Mouse (Mus musculus) kidney, postnatal 14 days (tissue): ENCODE results near the gene Bcl2a1a.
"Not testable (repeated sequence)": the region's sequence is repeated elsewhere in the genome, so short reads cannot be mapped to it uniquely, and the experiment has no call there.

Experiments used
- DNase-seq: peaks from one replicate; pipeline ENCODE4 v3.0.0; 2022; ENCODE audit warnings: mixed read lengths

Bcl2a1a gene

GRCm38 (mm10) chr9:88956670-88957153 is at the start of gene Bcl2a1a:
Gene Bcl2a1a (plus strand): TSS chr9:88956900.
- not testable (repeated sequence) for DNase-seq

GRCm38 (mm10) chr9:88916576-88916975 is 40.1 kb upstream of the Bcl2a1a start:
- not testable (repeated sequence) for DNase-seq

DNA sequence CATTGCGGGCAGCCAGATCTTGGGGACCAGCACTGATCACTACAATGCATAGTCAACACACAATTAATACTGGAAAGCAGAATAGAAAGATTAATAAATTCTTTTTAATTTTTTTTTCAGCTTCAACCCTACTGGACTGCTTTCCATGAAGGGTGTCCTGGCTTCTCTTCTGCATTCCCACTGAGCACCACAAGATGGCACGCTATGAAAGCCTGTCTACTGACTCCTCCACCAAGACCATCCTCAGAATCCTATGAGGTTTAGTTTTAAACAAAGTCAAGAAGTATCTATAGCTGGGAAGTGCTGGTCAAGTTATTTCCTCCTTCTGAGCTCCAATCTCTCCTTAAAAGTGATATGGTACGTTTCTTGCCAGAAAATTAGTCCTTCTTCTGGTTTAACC is 18.4 kb upstream of the Bcl2a1a start:
- DNase-seq, result not testable (repeated sequence)

DNA sequence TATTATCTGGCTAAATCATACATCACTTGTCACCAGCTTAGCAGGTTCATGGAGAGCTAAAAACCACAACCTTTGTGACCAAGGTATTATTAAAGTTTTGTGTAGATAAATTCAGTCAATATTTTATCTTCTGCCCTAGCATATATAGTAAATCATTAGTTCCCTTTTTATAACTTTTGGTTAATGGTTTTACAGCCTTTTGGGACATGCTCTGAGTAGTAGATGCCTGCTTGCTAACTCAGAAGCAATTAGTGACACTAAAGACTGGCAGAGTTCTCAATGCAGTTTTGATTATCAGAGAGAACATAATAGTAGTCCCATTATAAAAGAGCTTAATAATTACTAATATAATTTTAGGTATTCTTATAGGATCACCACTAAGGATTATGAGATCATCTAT is 5.2 kb upstream of the Bcl2a1a start:
- not testable (repeated sequence) for DNase-seq

- DNase-seq, result not testable (repeated sequence)
Measured at GRCm38 (mm10) chr9:88953151-88953550, 3.5 kb upstream of the Bcl2a1a start.

DNA sequence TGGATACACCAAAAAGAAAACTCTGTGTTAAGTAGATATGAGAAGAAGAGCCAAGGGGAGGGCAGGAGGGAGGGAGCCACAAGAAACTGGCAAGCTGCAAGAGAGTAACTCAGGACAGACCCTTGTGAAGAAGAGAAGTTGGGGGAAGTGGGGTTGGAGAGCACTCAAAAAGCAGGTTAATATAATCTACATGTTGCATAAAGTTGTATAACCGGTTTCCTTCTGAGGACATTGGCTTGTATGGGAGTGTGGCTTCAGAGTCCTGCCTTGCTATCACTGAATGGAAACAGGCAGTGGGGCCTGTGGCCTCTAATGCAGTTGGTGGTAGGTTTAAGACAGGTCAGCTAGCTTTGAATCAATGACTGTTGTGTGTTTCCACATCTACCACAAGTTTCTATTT is 1.5 kb upstream of the Bcl2a1a start:
- DNase-seq, result not testable (repeated sequence)

- not testable (repeated sequence) for DNase-seq
Measured at GRCm38 (mm10) chr9:88956035-88956434, 665 bp upstream of the Bcl2a1a start.

DNA sequence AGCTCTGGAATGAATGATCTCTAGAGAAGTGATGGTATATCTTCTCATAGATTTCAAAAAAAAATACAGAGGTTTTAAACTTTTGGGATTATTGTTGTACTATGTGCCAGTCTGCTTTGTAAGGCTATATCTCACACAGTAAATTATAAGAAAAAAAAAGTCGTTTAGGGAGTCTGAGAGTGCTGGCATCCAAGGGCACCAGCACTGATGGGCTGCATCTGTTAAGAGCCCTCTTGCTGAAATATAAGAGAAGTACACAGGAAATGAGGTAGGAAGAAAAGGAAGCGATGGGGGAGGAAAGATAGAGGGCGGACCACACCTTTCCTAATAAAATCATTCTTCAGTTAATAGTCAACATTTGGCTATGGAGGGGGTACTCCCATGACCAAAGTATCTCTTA is 2.2 kb downstream of the Bcl2a1a start:
- no peak for DNase-seq

DNA sequence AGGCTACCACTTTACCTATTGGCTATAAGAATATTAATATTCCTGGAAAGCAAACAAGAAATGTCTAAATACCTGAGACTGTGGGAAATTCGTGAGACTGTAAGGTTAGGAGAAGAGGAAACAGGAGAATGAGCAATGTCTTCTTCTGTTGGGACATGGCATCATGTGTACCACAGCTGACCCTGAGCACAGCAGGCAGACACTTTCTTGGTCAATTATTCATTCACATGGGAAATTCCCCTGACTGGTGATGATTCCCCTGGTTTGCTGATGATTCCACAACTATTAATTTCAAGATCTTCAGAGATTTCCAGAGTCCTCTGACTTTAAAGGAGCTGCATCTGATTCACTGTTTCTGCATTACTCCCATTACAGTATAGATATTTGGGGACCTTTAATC is 3.3 kb downstream of the Bcl2a1a start:
- DNase-seq, result not testable (repeated sequence)

DNA sequence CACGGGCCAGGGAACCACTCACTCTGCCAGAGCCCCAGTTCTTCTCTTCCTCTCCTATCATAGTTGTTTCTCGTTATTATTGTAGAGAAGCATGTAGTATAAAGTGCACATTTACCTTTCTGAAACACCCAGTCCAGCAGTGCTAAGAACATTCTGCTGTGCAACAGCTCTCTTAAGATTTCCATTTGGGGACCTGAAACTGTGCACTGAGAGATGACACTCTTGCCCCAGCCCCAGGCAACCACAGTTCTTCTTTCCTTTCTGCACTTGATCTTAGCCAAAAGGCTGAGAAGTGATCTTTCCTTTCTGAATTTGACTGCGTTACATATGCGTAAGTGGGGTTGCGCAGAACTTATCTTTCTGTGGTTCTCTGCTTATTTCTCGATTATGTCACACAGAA is 9.8 kb downstream of the Bcl2a1a start:
- not testable (repeated sequence) for DNase-seq

DNA sequence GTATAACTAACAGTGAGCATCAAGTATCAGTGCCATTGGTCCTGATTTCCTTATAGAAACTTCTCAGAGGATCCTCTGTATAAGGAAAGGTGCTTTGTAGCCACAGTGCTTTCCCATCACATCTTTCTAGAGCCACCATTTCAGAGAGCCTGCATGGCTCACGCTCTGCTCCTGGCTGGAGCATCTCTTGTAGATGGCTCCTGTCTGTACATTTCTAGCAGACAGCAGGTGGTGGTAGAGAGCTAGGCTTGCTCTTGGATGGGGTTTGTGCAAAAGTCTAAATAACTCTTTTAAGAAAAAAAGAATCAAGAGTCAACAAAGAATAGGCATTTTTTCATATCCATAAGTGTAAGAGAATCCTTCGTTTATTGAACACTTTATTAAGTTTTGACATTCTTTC is 12.8 kb downstream of the Bcl2a1a start:
- not testable (repeated sequence) for DNase-seq

- DNase-seq, result not testable (repeated sequence)
Measured at GRCm38 (mm10) chr9:88976875-88977274, 20.2 kb downstream of the Bcl2a1a start.

GRCm38 (mm10) chr9:88979781-88980180 is 23.1 kb downstream of the Bcl2a1a start:
- not testable (repeated sequence) for DNase-seq

- not testable (repeated sequence) for DNase-seq
Measured at GRCm38 (mm10) chr9:89001541-89001940, 44.8 kb downstream of the Bcl2a1a start.
